Mouse (Mus musculus) stomach, embryonic 14.5 days (tissue): ENCODE data around the gene Rae1. TPM values are rescaled to one million over a fixed set of nuclear protein-coding genes. Genes with fewer than 3 reads are reported as not detected.

Experiments
- ATAC-seq: fragments of 200-750 bp; cut with Nextera tagmentation; 2 replicates; pipeline ENCODE4 v1.8.0; 2017; ENCODE audit warnings: low read depth, moderate TSS enrichment; ENCODE audit not compliant: insufficient number of reproducible peaks, insufficient read depth, low FRiP score
- H3K27ac ChIP-seq: fragments of 300-500 bp; sonication (generic); 2 replicates; pipeline ENCODE4 v1.5.1; 2014; ENCODE audit warnings: mild to moderate bottlenecking, low read length, moderate library complexity, mixed read lengths
- H3K27me3 ChIP-seq: fragments of 300-500 bp; sonication (generic); 2 replicates; pipeline ENCODE4 v1.6.1; 2014; ENCODE audit warnings: low read length, control low read depth, mixed read lengths; ENCODE audit not compliant: control insufficient read depth, insufficient read depth
- H3K36me3 ChIP-seq: fragments of 300-500 bp; sonication (generic); 2 replicates; pipeline ENCODE4 v1.6.1; 2014; ENCODE audit warnings: mild to moderate bottlenecking, control low read depth, low read length, moderate library complexity, mixed read lengths; ENCODE audit not compliant: control insufficient read depth, insufficient read depth
- H3K4me1 ChIP-seq: fragments of 300-500 bp; sonication (generic); 2 replicates; pipeline ENCODE4 v1.6.1; 2014; ENCODE audit warnings: low read length, control low read depth, mixed read lengths; ENCODE audit not compliant: control insufficient read depth, insufficient read depth
- H3K4me2 ChIP-seq: fragments of 300-500 bp; sonication (generic); replicated peaks from 2 replicates; pipeline ENCODE4 v1.6.1; 2014; ENCODE audit warnings: low read depth, low read length, control low read depth
- H3K4me3 ChIP-seq: fragments of 300-500 bp; sonication (generic); 2 replicates; pipeline ENCODE4 v1.5.1; 2014; ENCODE audit warnings: low read depth, low read length, control low read depth
- H3K9ac ChIP-seq: fragments of 300-500 bp; sonication (generic); replicated peaks from 2 replicates; pipeline ENCODE4 v1.6.1; 2014; ENCODE audit warnings: low read depth, mild to moderate bottlenecking, control low read depth, low read length, moderate library complexity, mixed read lengths
- H3K9me3 ChIP-seq: fragments of 300-500 bp; sonication (generic); 2 replicates; pipeline ENCODE4 v1.6.1; 2016; ENCODE audit warnings: low read depth, low read length, control low read depth; ENCODE audit not compliant: control insufficient read depth
- WGBS: fragments of 180-500 bp; shearing (Covaris S2); extraction: QIAGEN DNeasy Blood & Tissue Kit; methylation state at CpG from one replicate; pipeline ENCODE4 v1.1.7; 2014; 5-methylcytosine and 5-hydroxymethylcytosine counted together
- polyA plus RNA-seq: library from polyadenylated mRNA; unstranded; fragments of >200 nt; fragmentation: Nextera tagmentation; extraction: Ambion mirVana; gene quantifications from 2 replicates; pipeline ENCODE4 v1.2.1, GENCODE M21; 2014

The Rae1 gene
- polyA plus RNA-seq, 1 experiment from 2014 or later = 146 TPM

DNA sequence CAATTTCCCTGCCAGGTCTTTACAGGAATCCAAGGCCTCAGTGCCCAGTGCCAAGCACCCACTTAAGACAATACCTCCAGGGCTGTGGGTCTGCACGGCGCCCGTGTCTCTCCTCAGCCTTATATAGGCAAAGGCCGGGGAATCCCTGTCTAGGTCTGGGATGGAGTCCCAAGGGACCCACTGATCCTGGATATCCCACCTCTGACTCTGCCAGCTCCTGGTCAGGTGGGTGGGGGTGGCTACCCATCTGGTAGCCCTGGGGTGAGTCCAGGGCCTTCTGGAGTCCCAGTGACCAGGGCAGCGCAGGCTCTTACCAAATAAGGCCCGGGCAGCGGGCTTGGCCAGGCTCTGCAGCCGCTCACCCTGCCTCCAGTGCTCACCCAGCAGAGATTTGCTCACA is 53.0 kb downstream of the Rae1 start:
- H3K4me2 ChIP-seq = no peak overlapping the region
- 96% methylated on average over 8 of the region's 8 CpGs for WGBS
- no peaks in the 10 kb centered on the region for H3K4me1 ChIP-seq
- ATAC-seq = no peak
- no peaks in the 10 kb centered on the region for H3K36me3 ChIP-seq
- H3K27me3 ChIP-seq = no peaks in the 10 kb centered on the region
- no peak overlapping the region for H3K27ac ChIP-seq
- H3K9me3 ChIP-seq = no peaks in the 10 kb centered on the region
- H3K4me3 ChIP-seq = no peak overlapping the region
- no peak overlapping the region for H3K9ac ChIP-seq

DNA sequence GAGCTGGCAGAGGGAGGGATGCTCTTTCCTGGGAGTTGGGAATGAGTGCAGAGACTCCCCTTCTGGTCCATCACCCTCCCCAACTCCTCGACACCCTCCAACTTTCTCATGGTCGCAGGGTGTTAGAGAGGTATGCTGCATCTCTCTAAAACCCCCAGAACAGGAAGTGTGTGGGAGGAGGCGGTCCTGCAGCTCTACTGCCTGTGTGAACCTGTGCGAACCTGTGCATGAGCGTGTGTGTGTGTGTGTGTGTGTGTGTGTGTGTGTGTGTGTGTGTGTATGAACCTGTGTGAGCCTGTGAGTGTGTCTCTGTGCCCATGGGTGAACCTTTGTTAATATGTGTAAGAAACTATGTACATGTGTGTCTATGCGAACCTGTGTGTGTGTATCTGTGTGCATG is 53.9 kb downstream of the Rae1 start:
- Histone ChIP-seq H3K9ac (no peak overlapping the region), H3K27me3 (no peaks in the 10 kb centered on the region), H3K4me3 (no peak overlapping the region), H3K27ac (no peak overlapping the region), H3K4me2 (no peak overlapping the region), H3K9me3 (no peaks in the 10 kb centered on the region), H3K4me1 (no peaks in the 10 kb centered on the region), H3K36me3 (no peaks in the 10 kb centered on the region)
- ATAC-seq = no peak
- 60% methylated on average over 6 of the region's 6 CpGs for WGBS

DNA sequence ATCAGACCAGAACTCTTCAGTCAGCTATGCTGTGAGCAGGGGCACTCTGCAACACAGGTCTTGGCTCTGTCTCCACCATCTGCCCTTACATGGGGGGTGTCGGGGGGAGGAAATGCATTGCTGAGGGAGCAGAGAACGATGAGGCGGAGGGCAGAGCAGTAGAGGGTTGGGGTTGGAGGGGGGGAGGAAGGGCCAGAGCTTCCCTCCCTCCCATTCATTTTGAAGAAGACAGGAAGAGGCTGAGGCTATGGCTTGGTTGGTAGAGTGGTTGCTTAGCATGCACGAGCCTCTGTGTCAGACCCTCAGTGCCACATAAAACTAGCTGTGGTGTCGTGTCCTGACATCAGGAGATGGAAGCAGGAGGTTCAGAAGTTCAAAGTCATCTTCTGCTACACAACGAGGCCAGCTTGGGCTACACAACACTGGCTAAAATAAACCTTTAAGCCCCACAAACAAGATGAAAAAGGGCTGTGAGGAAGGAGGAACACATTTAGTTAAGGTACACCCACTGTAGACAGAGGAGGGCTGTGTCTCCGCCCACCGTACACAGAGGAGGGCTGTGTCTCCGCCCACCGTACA is 56.5 kb downstream of the Rae1 start:
- no peaks in the 10 kb centered on the region for H3K9me3 ChIP-seq
- no peak overlapping the region for H3K9ac ChIP-seq
- WGBS = 64% methylated on average over 10 of the region's 10 CpGs
- ATAC-seq = no peak
- no peaks in the 10 kb centered on the region for H3K27me3 ChIP-seq
- H3K27ac ChIP-seq = no peak overlapping the region
- H3K4me2 ChIP-seq = no peak overlapping the region
- no peaks in the 10 kb centered on the region for H3K36me3 ChIP-seq
- H3K4me1 ChIP-seq = no peaks in the 10 kb centered on the region
- no peak overlapping the region for H3K4me3 ChIP-seq

DNA sequence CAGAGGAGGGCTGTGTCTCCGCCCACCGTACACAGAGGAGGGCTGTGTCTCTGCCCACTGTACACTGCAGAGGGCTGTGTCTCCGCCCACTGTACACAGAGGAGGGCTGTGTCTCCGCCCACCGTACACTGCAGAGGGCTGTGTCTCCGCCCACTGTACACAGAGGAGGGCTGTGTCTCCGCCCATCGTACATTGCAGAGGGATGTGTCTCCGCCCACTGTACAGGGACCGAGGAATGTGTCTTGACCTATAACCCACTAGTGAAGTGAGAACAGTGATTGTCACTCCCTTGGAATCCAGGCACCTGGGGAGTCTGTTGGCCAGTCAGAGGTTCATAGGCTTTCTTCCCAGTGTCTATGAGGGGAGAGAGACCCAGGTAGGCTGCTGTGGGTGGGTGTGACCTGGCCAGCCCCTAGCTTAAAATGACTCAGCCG is 57.0 kb downstream of the Rae1 start:
- H3K4me2 ChIP-seq = no peak overlapping the region
- no peak overlapping the region for H3K4me3 ChIP-seq
- H3K4me1 ChIP-seq = no peaks in the 10 kb centered on the region
- no peaks in the 10 kb centered on the region for H3K27me3 ChIP-seq
- 64% methylated on average over 11 of the region's 11 CpGs for WGBS
- no peak overlapping the region for H3K27ac ChIP-seq
- H3K9me3 ChIP-seq = no peaks in the 10 kb centered on the region
- no peaks in the 10 kb centered on the region for H3K36me3 ChIP-seq
- H3K9ac ChIP-seq = no peak overlapping the region
- ATAC-seq = peak; percentile 43

DNA sequence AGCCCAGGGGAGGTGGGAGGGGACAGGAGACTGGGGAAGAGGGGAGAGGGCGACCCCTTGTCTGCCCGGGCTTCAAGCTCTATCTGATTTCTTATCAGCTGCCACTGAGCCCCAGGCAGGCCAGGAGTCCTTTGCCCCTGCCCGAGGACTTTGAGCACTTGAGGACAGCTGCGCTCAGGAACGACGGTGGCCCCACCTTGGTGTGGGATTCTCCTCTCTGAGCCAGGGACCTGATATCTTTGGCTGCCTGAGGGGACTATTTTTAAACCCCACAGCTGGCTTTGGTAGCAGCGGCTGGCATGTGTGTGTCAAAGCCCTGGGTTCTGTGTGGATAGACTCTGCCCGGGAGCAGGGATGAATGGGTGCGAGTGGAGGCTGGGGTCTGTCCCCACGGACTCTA is 57.7 kb downstream of the Rae1 start:
- H3K36me3 ChIP-seq = no peaks in the 10 kb centered on the region
- H3K9me3 ChIP-seq = no peaks in the 10 kb centered on the region
- WGBS = 45% methylated on average over 10 of the region's 10 CpGs
- H3K9ac ChIP-seq = no peak overlapping the region
- ATAC-seq = no peak
- no peak overlapping the region for H3K4me2 ChIP-seq
- no peaks in the 10 kb centered on the region for H3K4me1 ChIP-seq
- H3K27me3 ChIP-seq = no peaks in the 10 kb centered on the region
- no peak overlapping the region for H3K4me3 ChIP-seq
- H3K27ac ChIP-seq = no peak overlapping the region

DNA sequence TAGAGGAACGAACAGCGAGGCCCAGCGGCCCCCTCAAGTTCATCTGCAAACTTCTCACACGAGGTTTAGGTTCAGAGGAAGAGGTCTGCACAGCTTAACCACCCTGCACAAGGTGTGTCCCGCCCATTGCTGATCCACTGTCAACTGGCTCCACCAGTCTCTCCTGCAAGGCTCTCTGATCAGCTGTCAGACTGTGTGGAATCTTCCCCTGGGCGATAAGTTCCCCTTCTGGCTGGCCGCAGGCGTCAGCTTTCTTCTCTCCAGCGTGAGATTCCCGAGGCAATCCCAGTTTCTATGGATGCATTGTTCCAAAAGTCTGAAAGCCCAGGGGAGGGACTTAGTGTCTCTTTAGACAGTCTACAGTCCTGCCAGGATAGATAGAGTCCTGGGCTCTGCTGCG is 58.3 kb downstream of the Rae1 start:
- Histone ChIP-seq H3K4me3 (no peak overlapping the region), H3K27ac (no peak overlapping the region), H3K9ac (no peak overlapping the region), H3K36me3 (no peaks in the 10 kb centered on the region), H3K27me3 (no peaks in the 10 kb centered on the region), H3K4me2 (no peak overlapping the region), H3K9me3 (no peaks in the 10 kb centered on the region), H3K4me1 (no peaks in the 10 kb centered on the region)
- no peak for ATAC-seq
- WGBS = 51% methylated on average over 11 of the region's 11 CpGs

DNA sequence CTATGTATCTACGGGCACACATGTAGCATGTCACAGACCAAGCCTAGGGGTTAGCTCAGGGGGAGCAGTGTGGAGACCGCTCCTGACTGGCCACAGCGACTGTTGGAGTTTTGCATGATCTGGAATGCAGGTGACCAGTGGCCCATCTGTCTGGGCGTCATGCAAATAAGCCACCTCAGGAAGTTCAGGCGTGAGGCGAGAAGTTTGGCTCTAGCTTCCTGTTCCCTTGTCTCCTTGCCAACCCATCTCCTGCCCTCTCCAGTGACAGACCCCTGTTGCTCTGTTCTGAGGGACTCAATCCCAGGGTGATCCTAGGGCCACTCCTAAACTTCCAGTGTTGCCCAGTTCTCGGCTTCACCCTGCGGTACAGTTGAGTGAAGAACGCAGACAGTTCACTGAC is 60.5 kb downstream of the Rae1 start:
- Histone ChIP-seq H3K27ac (no peak overlapping the region), H3K4me1 (no peaks in the 10 kb centered on the region), H3K9me3 (no peaks in the 10 kb centered on the region), H3K4me2 (no peak overlapping the region), H3K27me3 (no peaks in the 10 kb centered on the region), H3K36me3 (no peaks in the 10 kb centered on the region), H3K9ac (no peak overlapping the region), H3K4me3 (no peak overlapping the region)
- WGBS = 71% methylated on average over 9 of the region's 9 CpGs
- ATAC-seq = no peak

DNA sequence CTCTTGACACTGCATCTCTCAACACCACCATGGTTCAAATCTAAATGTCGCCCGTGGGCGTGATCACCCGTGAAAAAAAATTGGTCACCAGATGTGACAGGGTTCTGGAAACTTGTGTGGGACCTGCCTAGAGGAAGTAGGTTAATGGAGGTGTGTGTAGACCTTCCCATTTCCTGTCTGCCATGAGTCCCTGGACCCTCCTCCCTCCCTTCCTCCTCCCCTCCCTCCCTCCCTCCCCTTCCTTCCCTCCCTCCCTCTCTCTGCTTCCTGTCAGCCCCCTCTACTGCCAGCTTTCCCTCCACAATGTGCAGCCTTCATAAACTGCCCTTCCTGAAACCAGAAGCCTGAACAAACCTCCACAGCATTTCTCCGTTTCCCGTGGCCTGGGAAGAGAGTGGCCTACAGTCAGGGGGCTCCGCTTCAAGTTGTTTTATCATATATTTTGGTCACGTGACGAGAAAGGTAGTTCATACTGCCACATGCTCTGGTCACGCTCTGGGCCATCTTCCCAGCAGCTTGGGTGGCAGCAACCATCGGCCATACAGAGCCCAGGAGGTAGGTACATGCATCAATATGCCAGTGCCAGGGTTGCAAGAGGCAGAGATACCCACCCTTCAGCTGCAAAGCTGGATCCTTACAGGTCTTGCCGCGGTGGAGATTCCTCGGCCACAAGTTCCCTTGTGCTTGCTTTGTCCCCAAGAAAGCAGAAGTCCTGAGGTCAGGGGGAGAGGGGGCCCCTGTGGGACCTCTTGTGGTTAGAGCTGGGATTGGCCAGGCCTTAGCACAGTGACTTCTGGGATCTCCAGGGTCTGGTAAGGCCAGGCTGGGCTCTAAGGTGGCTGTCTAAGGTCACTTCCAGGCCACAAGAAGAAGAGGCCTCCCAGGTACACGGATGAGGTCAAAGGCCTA is 61.8 kb downstream of the Rae1 start:
- no peak overlapping the region for H3K4me3 ChIP-seq
- no peak overlapping the region for H3K4me2 ChIP-seq
- no peak for ATAC-seq
- H3K27me3 ChIP-seq = no peaks in the 10 kb centered on the region
- H3K9ac ChIP-seq = no peak overlapping the region
- WGBS = 71% methylated on average over 15 of the region's 15 CpGs
- H3K9me3 ChIP-seq = no peaks in the 10 kb centered on the region
- no peaks in the 10 kb centered on the region for H3K4me1 ChIP-seq
- H3K36me3 ChIP-seq = no peaks in the 10 kb centered on the region
- no peak overlapping the region for H3K27ac ChIP-seq
